Mouse (Mus musculus) neural tube, embryonic 15.5 days (tissue): ENCODE data around the gene Fxyd3. TPM values are rescaled to one million over a fixed set of nuclear protein-coding genes. Genes with fewer than 3 reads are reported as not detected.

Experiments
- ATAC-seq: fragments of 200-750 bp; cut with Nextera tagmentation; 2 replicates; pipeline ENCODE4 v1.8.0; 2017; ENCODE audit warnings: mild to moderate bottlenecking, moderate TSS enrichment, moderate library complexity; ENCODE audit not compliant: low FRiP score
- H3K27ac ChIP-seq: fragments of 300-500 bp; sonication (generic); replicated peaks from 2 replicates; pipeline ENCODE4 v1.5.1; 2015; ENCODE audit warnings: mild to moderate bottlenecking, inconsistent platforms
- H3K27me3 ChIP-seq: fragments of 300-500 bp; sonication (generic); replicated peaks from 2 replicates; pipeline ENCODE4 v1.6.1; 2015; ENCODE audit warnings: inconsistent platforms
- H3K36me3 ChIP-seq: fragments of 300-500 bp; sonication (generic); 2 replicates; pipeline ENCODE4 v1.6.1; 2015; ENCODE audit warnings: inconsistent platforms
- H3K4me1 ChIP-seq: fragments of 300-500 bp; sonication (generic); 2 replicates; pipeline ENCODE4 v1.6.1; 2015; ENCODE audit warnings: inconsistent platforms
- H3K4me2 ChIP-seq: fragments of 300-500 bp; sonication (generic); 2 replicates; pipeline ENCODE4 v1.6.1; 2015; ENCODE audit warnings: inconsistent platforms, mild to moderate bottlenecking, moderate library complexity
- H3K4me3 ChIP-seq: fragments of 300-500 bp; sonication (generic); replicated peaks from 2 replicates; pipeline ENCODE4 v1.5.1; 2015; ENCODE audit warnings: mild to moderate bottlenecking, inconsistent platforms
- H3K9ac ChIP-seq: fragments of 300-500 bp; sonication (generic); replicated peaks from 2 replicates; pipeline ENCODE4 v1.6.1; 2015; ENCODE audit warnings: mild to moderate bottlenecking, inconsistent platforms
- H3K9me3 ChIP-seq: fragments of 300-500 bp; sonication (generic); replicated peaks from 2 replicates; pipeline ENCODE4 v1.6.1; 2016; ENCODE audit warnings: inconsistent platforms
- WGBS: fragments of 180-500 bp; shearing (Covaris S2); methylation state at CpG from one replicate; pipeline ENCODE4 v1.1.7; 2015; ENCODE audit warnings: mixed read lengths; 5-methylcytosine and 5-hydroxymethylcytosine counted together
- polyA plus RNA-seq: library from polyadenylated mRNA; unstranded; fragments of >200 nt; fragmentation: Nextera tagmentation; extraction: Ambion mirVana; gene quantifications from 2 replicates; pipeline ENCODE4 v1.2.1, GENCODE M21; 2015

Fxyd3 gene
- polyA plus RNA-seq, 1 experiment from 2014 or later, result 0.79 TPM

DNA sequence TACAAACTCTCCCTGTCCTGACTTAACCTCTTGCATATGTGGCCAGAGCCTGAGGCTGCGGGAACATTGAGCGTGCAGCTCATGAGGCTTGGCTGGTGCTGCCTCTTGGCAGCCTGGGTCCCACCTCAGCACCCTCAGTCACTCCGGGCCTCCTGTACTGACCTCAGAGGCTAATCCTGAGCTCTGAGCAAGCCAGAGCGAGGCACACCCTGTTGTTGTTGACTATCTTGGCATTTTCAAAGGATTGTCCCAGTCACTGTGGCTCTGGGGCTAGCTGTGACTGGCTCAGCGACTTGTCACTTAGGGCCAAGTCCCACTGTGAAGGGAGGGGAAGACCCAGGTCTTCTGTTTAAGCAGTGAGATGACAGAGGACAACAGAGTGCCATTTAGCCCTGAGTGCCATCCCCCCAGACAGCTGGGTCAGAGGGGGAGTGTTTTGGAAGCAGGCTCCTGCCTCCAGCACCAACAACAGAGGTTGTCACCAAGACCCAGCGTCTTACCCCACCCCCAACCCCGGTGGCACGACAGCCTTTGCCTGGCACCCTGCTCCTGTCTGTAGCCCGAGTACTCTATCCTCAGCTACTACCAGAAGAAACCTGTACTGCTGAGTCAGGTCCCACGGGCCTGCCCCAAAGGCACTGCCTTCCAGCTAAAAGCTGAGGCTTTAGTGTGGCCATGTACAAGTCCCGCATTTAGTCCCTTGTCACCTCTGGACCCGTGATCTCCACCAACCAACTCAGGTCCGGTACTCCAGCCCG lies 6.5 kb upstream of the Fxyd3 start:
- WGBS, result 78% methylated on average over 14 of the region's 14 CpGs
- Histone ChIP-seq H3K27me3 (no peaks in the 10 kb centered on the region), H3K9ac (no peak overlapping the region), H3K36me3 (no peaks in the 10 kb centered on the region), H3K27ac (no peak overlapping the region), H3K4me1 (peaks cover 5% of the 10 kb centered on the region; the same call in 1 of the 2 replicates), H3K4me3 (no peak overlapping the region), H3K9me3 (no peaks in the 10 kb centered on the region), H3K4me2 (no peak overlapping the region)
- ATAC-seq, result no peak

GRCm38 (mm10) chr7:31082106-31082505 lies 5.6 kb upstream of the Fxyd3 start:
- no peak for ATAC-seq
- Histone ChIP-seq H3K4me2 (no peak overlapping the region), H3K4me3 (no peak overlapping the region), H3K4me1 (peaks cover 5% of the 10 kb centered on the region; the same call in 1 of the 2 replicates), H3K9me3 (no peaks in the 10 kb centered on the region), H3K9ac (no peak overlapping the region), H3K27me3 (no peaks in the 10 kb centered on the region), H3K27ac (no peak overlapping the region), H3K36me3 (no peaks in the 10 kb centered on the region)

DNA sequence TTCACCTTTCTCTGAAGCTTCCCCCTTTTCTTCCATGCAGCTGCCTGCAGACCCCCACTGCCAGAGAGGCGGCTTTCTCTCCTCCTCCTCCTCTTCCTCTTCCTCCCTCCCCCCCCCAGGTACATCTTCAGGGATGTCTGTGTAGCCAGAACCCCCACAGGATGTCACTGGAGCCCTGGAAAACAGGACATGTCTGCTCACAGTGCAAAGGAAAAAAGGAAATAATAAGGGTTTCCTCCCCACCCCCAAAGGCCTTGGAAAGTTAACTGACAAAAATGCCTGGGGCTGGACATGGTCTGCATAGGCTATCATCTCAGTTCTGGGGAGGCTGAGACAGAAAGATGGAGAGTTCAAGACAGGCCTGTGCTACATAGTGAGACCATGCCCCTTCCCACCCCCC lies 4.6 kb upstream of the Fxyd3 start:
- WGBS, result 60% methylated on average over 1 of the region's 1 CpGs
- no peak for ATAC-seq
- Histone ChIP-seq H3K4me2 (no peak overlapping the region), H3K27me3 (no peaks in the 10 kb centered on the region), H3K27ac (no peak overlapping the region), H3K4me1 (peaks cover 5% of the 10 kb centered on the region; the same call in 1 of the 2 replicates), H3K36me3 (no peaks in the 10 kb centered on the region), H3K9ac (no peak overlapping the region), H3K4me3 (no peak overlapping the region), H3K9me3 (no peaks in the 10 kb centered on the region)

DNA sequence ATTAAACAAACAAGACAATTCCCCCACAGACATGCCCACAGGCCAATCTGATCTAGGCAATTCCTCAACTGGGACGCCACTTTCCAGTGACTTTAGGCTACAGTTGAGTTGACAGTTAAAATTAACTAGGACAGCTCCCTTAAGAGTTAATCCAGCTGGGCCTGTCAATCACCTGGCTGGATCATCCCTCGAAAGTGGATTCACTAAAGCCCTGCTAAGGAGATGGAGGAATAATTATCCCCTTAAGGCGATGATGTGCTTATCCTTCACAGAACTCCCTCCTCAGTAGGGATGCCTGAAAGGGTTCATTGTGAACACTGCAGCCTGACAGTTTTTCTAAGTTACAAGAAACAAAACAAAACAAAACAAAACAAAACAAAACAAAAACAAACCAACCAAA lies 4.1 kb upstream of the Fxyd3 start:
- H3K27me3 ChIP-seq, result no peaks in the 10 kb centered on the region
- H3K4me1 ChIP-seq, result peaks cover 5% of the 10 kb centered on the region; the same call in 1 of the 2 replicates
- no peak overlapping the region for H3K9ac ChIP-seq
- no peaks in the 10 kb centered on the region for H3K9me3 ChIP-seq
- no peak for ATAC-seq
- no peak overlapping the region for H3K27ac ChIP-seq
- no peaks in the 10 kb centered on the region for H3K36me3 ChIP-seq
- no peak overlapping the region for H3K4me3 ChIP-seq
- WGBS, result 58% methylated on average over 3 of the region's 3 CpGs
- H3K4me2 ChIP-seq, result no peak overlapping the region

DNA sequence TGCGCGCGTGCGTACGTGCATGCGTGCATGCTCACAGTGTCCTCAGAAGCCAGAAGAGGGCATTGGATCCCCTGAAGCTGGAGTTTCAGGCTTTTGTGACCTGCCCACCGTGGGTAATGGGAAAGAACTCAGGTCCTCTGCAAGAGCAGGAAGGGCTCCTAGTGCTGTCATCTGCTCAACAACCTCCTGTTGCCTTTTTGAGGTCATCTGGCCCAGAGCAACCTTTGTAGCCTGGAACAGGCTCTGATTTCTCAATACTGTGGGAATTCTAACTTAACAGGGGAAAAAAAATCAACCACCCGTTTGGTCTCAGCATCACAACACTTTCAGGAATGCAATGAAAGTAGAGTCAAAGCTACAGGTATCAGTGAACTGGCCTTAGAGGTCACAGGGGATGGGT lies 3.2 kb upstream of the Fxyd3 start:
- Histone ChIP-seq H3K27me3 (no peaks in the 10 kb centered on the region), H3K9me3 (no peaks in the 10 kb centered on the region), H3K9ac (no peak overlapping the region), H3K36me3 (no peaks in the 10 kb centered on the region), H3K27ac (no peak overlapping the region), H3K4me2 (no peak overlapping the region), H3K4me3 (no peak overlapping the region), H3K4me1 (no peaks in the 10 kb centered on the region; the same call in 1 of the 2 replicates)
- ATAC-seq, result no peak
- WGBS, result 87% methylated on average over 8 of the region's 8 CpGs

GRCm38 (mm10) chr7:31077885-31078445 lies 1.5 kb upstream of the Fxyd3 start:
- ATAC-seq, result peak; percentile 21; the same call in 1 of the 2 replicates
- WGBS, result 43% methylated on average over 5 of the region's 5 CpGs
- Histone ChIP-seq H3K4me1 (no peaks in the 10 kb centered on the region; the same call in 1 of the 2 replicates), H3K27ac (no peak overlapping the region), H3K36me3 (no peaks in the 10 kb centered on the region), H3K9ac (no peak overlapping the region), H3K4me2 (no peak overlapping the region), H3K4me3 (no peak overlapping the region), H3K27me3 (no peaks in the 10 kb centered on the region), H3K9me3 (no peaks in the 10 kb centered on the region)

DNA sequence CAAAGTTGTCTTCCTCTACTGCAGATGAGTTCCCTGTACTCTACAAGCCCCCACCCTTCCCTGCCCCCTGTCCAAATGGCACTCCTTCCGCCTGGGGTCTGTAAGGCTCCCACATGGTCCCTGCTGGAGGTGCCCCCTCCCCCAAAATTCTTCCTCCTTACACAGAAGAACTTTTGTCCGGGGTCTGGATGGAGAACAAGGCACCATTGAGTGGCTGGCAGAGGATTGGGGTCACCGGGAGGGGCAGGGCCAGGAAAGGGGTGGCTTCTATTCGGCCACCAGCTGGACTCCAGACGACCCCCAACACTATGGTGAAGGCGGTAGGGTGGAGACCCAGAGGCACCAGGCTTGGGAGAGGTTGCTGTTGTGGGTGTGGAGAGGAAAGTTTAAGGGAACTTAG lies 966 bp upstream of the Fxyd3 start:
- H3K27ac ChIP-seq, result no peak overlapping the region
- H3K4me2 ChIP-seq, result no peak overlapping the region
- 0 out of 2 replicates have a peak, but pooled peaks have one; percentile 13 for ATAC-seq
- H3K9me3 ChIP-seq, result no peaks in the 10 kb centered on the region
- no peaks in the 10 kb centered on the region for H3K27me3 ChIP-seq
- no peak overlapping the region for H3K9ac ChIP-seq
- no peak overlapping the region for H3K4me3 ChIP-seq
- no peaks in the 10 kb centered on the region; the same call in 1 of the 2 replicates for H3K4me1 ChIP-seq
- H3K36me3 ChIP-seq, result no peaks in the 10 kb centered on the region
- 45% methylated on average over 6 of the region's 6 CpGs for WGBS

DNA sequence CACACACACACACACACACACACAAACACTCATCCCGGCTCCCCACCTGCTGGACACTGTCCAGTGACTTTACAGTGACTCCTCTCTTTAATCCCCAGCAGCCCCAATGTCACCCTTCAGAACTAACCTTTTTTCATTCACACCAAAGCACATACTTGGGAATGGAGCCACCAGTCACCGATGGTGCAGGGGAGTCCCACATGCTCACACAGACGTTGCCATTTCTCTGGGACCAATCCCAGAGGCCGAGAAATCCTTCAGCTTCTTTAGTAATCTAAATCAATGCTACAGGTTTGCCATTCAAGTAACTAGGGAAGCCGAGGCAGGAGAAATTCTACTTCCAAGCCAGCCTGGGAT lies 1.8 kb downstream of the Fxyd3 start:
- no peak for ATAC-seq
- H3K9ac ChIP-seq, result no peak overlapping the region
- H3K9me3 ChIP-seq, result no peaks in the 10 kb centered on the region
- no peak overlapping the region for H3K27ac ChIP-seq
- H3K4me2 ChIP-seq, result no peak overlapping the region
- no peaks in the 10 kb centered on the region for H3K36me3 ChIP-seq
- 69% methylated on average over 5 of the region's 5 CpGs for WGBS
- H3K4me3 ChIP-seq, result no peak overlapping the region
- no peaks in the 10 kb centered on the region; the same call in 1 of the 2 replicates for H3K4me1 ChIP-seq
- H3K27me3 ChIP-seq, result no peaks in the 10 kb centered on the region

- Histone ChIP-seq H3K4me2 (no peak overlapping the region), H3K27ac (no peak overlapping the region), H3K27me3 (no peaks in the 10 kb centered on the region), H3K9ac (no peak overlapping the region), H3K9me3 (no peaks in the 10 kb centered on the region), H3K36me3 (no peaks in the 10 kb centered on the region), H3K4me3 (no peak overlapping the region), H3K4me1 (no peaks in the 10 kb centered on the region; the same call in 1 of the 2 replicates)
- 58% methylated on average over 7 of the region's 7 CpGs for WGBS
- ATAC-seq, result no peak
Measured at GRCm38 (mm10) chr7:31074061-31074712, 2.3 kb downstream of the Fxyd3 start.

DNA sequence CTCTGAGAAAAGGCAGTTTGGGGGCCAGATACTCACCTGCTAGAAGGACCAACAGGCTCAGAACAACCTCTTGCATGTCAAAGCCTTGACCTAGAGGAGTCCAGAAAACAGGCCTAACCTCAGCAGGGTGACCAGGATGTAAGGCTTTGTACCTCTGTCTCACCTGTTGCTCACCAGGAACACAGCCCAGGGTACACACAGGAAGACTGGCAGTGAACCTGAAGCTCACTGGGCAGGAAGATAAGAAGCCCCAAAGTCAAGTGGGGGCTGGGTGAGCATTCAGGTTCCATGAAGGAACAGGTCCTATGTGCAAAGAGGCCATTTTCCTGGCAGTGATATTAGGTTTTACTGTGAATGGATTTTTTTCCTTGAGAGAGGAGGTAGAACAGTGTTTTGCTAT lies 3.0 kb downstream of the Fxyd3 start:
- Histone ChIP-seq H3K36me3 (no peaks in the 10 kb centered on the region), H3K27me3 (no peaks in the 10 kb centered on the region), H3K4me1 (no peaks in the 10 kb centered on the region; the same call in 1 of the 2 replicates), H3K9ac (no peak overlapping the region), H3K27ac (no peak overlapping the region), H3K4me3 (no peak overlapping the region), H3K4me2 (no peak overlapping the region), H3K9me3 (no peaks in the 10 kb centered on the region)
- ATAC-seq, result no peak

DNA sequence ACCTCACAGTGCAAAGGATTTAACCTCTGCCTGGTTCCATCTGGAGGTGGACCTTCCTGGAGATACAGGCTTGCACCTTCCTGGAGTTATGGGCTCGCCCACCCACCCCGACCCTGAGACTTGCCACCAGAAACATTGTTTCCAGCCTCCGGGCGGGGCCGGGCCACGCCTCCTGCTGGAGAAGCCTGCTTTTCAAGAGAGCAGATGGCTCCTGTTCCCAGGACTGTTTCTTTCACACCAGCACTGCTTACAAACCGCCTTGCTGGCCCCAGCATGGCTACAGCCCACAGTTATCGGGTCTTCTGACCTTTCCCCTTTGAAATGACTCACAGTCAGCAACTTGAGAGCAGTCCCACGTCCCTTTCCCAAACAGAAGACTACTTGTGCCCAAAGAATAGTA lies 4.2 kb downstream of the Fxyd3 start:
- Histone ChIP-seq H3K9ac (no peak overlapping the region), H3K4me3 (no peak overlapping the region), H3K4me2 (no peak overlapping the region), H3K27me3 (no peaks in the 10 kb centered on the region), H3K9me3 (no peaks in the 10 kb centered on the region), H3K27ac (no peak overlapping the region), H3K4me1 (no peaks in the 10 kb centered on the region; the same call in 1 of the 2 replicates), H3K36me3 (no peaks in the 10 kb centered on the region)
- 40% methylated on average over 9 of the region's 9 CpGs for WGBS
- no peak for ATAC-seq

GRCm38 (mm10) chr7:31070324-31070723 lies 6.2 kb downstream of the Fxyd3 start:
- Histone ChIP-seq H3K4me3 (no peak overlapping the region), H3K27ac (no peak overlapping the region), H3K4me2 (no peak overlapping the region), H3K4me1 (no peaks in the 10 kb centered on the region; the same call in 1 of the 2 replicates), H3K27me3 (no peaks in the 10 kb centered on the region), H3K9me3 (no peaks in the 10 kb centered on the region), H3K9ac (no peak overlapping the region), H3K36me3 (no peaks in the 10 kb centered on the region)
- no peak for ATAC-seq
- 83% methylated on average over 6 of the region's 6 CpGs for WGBS
